Mouse (Mus musculus) limb, embryonic 13.5 days (tissue): ENCODE measurements at regions not wholly inside any gene's neighbourhood (a gene's known extent, or its start where the extent isn't known, plus 50 kb on each side); places are given as distances from the start of the nearest gene placed in this dataset.

ENCODE experiments used
- ATAC-seq: fragments of 200-750 bp; cut with Nextera tagmentation; 2 replicates; pipeline ENCODE4 v1.8.0; 2017; ENCODE audit warnings: low read depth, moderate number of reproducible peaks, moderate TSS enrichment; ENCODE audit not compliant: low FRiP score
- H3K27ac ChIP-seq: fragments of 300-500 bp; sonication (generic); 2 replicates; pipeline ENCODE4 v1.5.1; 2015; ENCODE audit warnings: inconsistent platforms, mild to moderate bottlenecking, moderate library complexity
- H3K27me3 ChIP-seq: fragments of 300-500 bp; sonication (generic); 2 replicates; pipeline ENCODE4 v1.6.1; 2015; ENCODE audit warnings: mild to moderate bottlenecking, inconsistent platforms
- H3K36me3 ChIP-seq: fragments of 300-500 bp; sonication (generic); 2 replicates; pipeline ENCODE4 v1.6.1; 2015; ENCODE audit warnings: inconsistent platforms, mild to moderate bottlenecking, moderate library complexity
- H3K4me1 ChIP-seq: fragments of 300-500 bp; sonication (generic); 2 replicates; pipeline ENCODE4 v1.6.1; 2015; ENCODE audit warnings: inconsistent platforms
- H3K4me2 ChIP-seq: fragments of 300-500 bp; sonication (generic); replicated peaks from 2 replicates; pipeline ENCODE4 v1.6.1; 2015; ENCODE audit warnings: inconsistent platforms, mild to moderate bottlenecking, moderate library complexity
- H3K4me3 ChIP-seq: fragments of 300-500 bp; sonication (generic); 2 replicates; pipeline ENCODE4 v1.5.1; 2015; ENCODE audit warnings: moderate library complexity, mild to moderate bottlenecking, inconsistent platforms
- H3K9ac ChIP-seq: fragments of 300-500 bp; sonication (generic); 2 replicates; pipeline ENCODE4 v1.6.1; 2015; ENCODE audit warnings: mild to moderate bottlenecking, inconsistent platforms
- H3K9me3 ChIP-seq: fragments of 300-500 bp; sonication (generic); 2 replicates; pipeline ENCODE4 v1.6.1; 2016; ENCODE audit warnings: inconsistent platforms
- WGBS: fragments of 180-500 bp; shearing (Covaris S2); methylation state at CpG from one replicate; pipeline ENCODE4 v1.1.7; 2015; 5-methylcytosine and 5-hydroxymethylcytosine counted together

DNA sequence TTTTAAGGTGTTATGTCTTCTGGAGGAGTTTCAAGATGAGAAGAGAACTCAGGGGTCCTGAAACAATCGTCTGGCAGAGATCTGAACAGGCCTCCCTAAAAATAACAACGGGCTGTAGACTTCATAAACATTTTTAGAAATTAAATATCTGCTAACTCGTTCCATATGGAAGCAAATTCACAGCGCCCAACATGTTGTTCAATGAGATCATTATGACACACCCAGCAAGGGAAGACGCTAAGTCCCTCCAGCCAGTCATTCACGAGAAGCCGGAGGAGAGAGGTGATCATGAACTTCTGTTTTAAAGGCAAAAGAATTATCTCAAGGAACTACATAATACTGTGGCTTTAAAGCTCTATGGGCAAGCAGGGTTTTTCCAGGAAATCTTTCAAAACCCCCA lies 334.8 kb downstream of the Efna5 start:
- H3K4me1 ChIP-seq: peaks cover 12% of the 10 kb centered on the region; the same call in 1 of the 2 replicates
- H3K4me2 ChIP-seq: no peak overlapping the region
- H3K9me3 ChIP-seq: no peaks in the 10 kb centered on the region
- 38% methylated on average over 7 of the region's 7 CpGs for WGBS
- peaks cover 26% of the 10 kb centered on the region for H3K27me3 ChIP-seq
- H3K36me3 ChIP-seq: no peaks in the 10 kb centered on the region
- H3K27ac ChIP-seq: no peak overlapping the region
- ATAC-seq: no peak
- H3K4me3 ChIP-seq: no peak overlapping the region
- H3K9ac ChIP-seq: no peak overlapping the region

DNA sequence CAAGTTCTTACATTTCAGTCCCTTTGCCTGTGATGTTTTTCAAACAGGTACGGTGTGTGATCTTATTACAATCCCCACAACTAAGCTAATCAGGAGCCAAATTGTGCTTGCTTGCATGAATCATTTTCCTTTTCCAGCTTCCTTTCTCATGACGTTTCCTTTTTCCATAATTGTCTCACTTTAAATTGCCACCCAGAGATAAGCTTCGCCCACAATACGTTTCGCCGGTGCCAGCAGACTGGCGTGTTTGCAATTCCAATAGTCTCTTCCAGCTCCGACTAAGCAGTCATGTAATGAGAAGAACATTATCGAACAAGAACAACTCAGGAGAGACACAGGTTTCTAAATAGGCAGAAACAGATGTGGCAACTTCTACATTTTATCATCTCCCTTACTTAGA lies 335.8 kb downstream of the Efna5 start:
- no peak for ATAC-seq
- Histone ChIP-seq H3K4me3 (no peak overlapping the region), H3K27me3 (peaks cover 27% of the 10 kb centered on the region), H3K36me3 (no peaks in the 10 kb centered on the region), H3K4me1 (peaks cover 15% of the 10 kb centered on the region), H3K9me3 (no peaks in the 10 kb centered on the region), H3K4me2 (no peak overlapping the region), H3K27ac (no peak overlapping the region), H3K9ac (no peak overlapping the region)
- WGBS: 53% methylated on average over 9 of the region's 9 CpGs

DNA sequence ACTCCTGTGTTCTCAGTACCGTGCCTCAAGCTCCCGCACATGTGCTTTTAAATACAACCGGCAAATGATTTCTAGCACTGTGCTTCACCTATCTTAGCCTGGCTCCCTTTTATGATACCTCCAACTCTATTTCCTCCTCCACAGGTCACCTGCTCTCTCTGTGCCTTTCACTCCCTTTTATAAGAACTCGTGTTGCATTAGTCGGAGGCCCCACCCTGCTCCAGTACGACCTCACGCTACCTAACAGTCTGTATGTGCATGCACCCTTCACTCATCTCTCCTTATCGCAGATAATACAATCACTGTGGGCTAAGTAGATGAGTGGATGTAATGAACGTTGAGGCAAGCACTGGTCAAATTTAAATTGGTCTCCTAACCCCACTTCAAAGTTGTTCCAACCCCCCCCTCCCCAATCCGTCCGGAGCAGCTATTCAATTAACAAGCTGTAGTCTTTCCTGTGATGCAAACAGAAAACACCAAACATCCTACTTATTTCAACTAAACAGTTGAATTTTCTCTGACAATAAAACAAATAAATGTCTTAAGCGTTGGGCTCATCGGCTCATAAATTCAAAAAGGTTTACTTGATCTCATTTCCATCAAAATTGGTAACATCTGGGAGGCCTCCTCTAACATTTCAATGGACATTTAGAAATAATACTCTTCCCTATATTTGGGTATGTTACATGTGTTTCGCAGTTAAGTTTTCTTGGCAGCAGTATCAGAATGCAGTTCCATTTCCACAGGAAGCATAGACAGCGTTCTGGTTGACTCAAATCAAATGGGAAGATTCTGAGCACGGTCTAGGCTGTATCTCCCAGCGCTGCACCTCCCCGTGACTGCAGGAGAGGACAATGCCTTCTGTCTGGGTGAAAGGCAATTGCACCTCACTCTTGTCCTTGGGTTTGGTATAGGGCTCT lies 337.8 kb downstream of the Efna5 start:
- Histone ChIP-seq H3K4me1 (peaks cover 15% of the 10 kb centered on the region), H3K9me3 (no peaks in the 10 kb centered on the region), H3K4me2 (no peak overlapping the region), H3K36me3 (no peaks in the 10 kb centered on the region), H3K27ac (no peak overlapping the region), H3K9ac (no peak overlapping the region), H3K4me3 (no peak overlapping the region), H3K27me3 (peaks cover 41% of the 10 kb centered on the region)
- 53% methylated on average over 18 of the region's 18 CpGs for WGBS
- no peak; the same call in 1 of the 2 replicates for ATAC-seq

DNA sequence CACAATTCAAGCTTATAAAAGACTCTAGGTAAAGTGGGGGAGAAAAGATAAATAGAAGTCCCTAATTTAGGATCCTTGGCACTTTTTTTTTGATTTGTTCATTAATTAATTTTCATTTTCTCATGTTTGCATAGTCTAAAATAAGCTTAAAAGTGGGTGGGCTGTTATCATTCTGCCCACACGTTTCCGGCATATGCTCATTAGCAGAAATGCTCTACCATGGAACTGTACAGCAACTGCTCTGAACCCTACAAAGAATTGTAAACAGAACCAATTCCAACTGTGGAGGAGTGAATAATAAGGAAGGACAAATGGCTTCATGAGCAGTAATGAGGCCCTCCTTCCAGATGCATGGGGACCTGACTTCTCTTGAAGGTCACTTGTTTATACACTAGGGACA lies 351.2 kb downstream of the Efna5 start:
- Histone ChIP-seq H3K4me3 (no peak overlapping the region), H3K4me1 (no peaks in the 10 kb centered on the region), H3K27me3 (no peaks in the 10 kb centered on the region), H3K36me3 (no peaks in the 10 kb centered on the region), H3K4me2 (no peak overlapping the region), H3K27ac (no peak overlapping the region), H3K9ac (no peak overlapping the region), H3K9me3 (no peaks in the 10 kb centered on the region)
- WGBS: 67% methylated on average over 2 of the region's 2 CpGs
- no peak for ATAC-seq

DNA sequence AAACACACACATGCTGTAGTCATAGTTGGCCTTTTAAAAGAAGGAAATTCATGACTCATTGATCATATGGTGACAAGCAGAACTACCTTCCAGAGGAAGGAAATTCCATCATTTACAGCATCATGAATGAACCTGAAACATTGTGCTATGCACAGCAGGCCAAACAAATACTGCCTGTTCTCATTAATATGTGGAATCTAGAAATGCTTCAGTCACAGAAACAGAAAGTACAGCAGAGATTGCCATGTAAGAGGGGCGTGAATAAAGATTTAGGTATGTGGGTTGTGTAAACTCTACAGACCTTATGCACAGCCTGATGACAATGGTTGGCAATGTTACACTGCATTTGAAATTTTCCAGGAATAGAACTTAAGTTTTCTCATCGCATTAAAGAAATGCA lies 353.6 kb downstream of the Efna5 start:
- ATAC-seq: no peak
- H3K9ac ChIP-seq: no peak overlapping the region
- H3K36me3 ChIP-seq: no peaks in the 10 kb centered on the region

DNA sequence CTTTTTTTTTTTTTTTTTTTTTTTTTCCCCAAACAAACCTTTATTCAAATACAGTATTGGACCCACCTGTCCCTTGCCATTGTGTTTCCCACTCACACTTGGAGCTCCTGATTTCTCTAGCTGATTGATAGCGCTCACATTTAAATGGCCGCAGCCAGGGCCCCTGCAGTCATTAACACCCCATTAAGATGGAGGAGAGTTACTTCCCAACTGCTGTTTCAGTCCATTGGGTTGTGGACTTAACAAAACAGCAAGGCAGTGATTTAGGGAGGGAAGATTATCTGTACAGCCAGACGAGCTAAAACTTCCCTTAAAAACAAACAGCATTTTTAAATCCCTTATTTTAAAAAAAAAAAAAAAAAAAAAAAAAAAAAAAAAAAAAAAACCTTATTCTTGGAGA lies 367.5 kb downstream of the Efna5 start:
- Histone ChIP-seq H3K4me3 (no peak overlapping the region), H3K4me2 (no peak overlapping the region), H3K9me3 (no peaks in the 10 kb centered on the region), H3K9ac (no peak overlapping the region), H3K4me1 (0 out of 2 replicates have a peak, but pooled peaks cover 12% of the 10 kb centered on the region), H3K27ac (no peak overlapping the region), H3K36me3 (no peaks in the 10 kb centered on the region), H3K27me3 (peaks cover 18% of the 10 kb centered on the region; the same call in 1 of the 2 replicates)
- ATAC-seq: no peak
- WGBS: 17% methylated on average over 3 of the region's 3 CpGs

More for the DNA sequence above, 353.6 kb downstream of the Efna5 start:
- Histone ChIP-seq H3K9me3 (no peaks in the 10 kb centered on the region), H3K4me2 (no peak overlapping the region), H3K27me3 (no peaks in the 10 kb centered on the region), H3K4me3 (no peak overlapping the region), H3K4me1 (no peaks in the 10 kb centered on the region), H3K27ac (no peak overlapping the region)
- WGBS: 88% methylated on average over 2 of the region's 2 CpGs

DNA sequence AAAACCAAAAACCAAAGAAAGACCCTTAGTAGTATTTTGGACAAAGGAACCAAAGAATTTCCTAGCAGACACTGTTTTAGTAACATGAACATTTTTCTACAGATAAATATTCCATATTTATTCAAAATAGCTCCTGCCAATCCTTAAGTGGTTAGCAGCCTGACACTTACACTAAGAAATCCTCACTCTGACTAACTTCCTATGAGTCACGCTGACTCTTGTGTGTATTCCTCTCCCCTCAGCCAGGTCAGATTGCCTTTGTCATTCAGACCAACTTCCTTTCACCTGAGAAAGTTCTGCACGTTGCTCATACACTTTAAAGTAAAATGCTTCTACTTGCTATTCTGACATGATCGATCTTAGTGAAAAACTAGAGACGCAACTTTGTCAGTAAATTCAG lies 370.9 kb downstream of the Efna5 start:
- H3K4me1 ChIP-seq: peaks cover 7% of the 10 kb centered on the region; the same call in 1 of the 2 replicates
- H3K36me3 ChIP-seq: no peaks in the 10 kb centered on the region
- peaks cover 16% of the 10 kb centered on the region; the same call in 1 of the 2 replicates for H3K27me3 ChIP-seq
- no peaks in the 10 kb centered on the region for H3K9me3 ChIP-seq
- H3K4me3 ChIP-seq: no peak overlapping the region
- no peak for ATAC-seq
- no peak overlapping the region for H3K9ac ChIP-seq
- WGBS: 84% methylated on average over 4 of the region's 4 CpGs
- no peak overlapping the region for H3K4me2 ChIP-seq
- H3K27ac ChIP-seq: no peak overlapping the region

DNA sequence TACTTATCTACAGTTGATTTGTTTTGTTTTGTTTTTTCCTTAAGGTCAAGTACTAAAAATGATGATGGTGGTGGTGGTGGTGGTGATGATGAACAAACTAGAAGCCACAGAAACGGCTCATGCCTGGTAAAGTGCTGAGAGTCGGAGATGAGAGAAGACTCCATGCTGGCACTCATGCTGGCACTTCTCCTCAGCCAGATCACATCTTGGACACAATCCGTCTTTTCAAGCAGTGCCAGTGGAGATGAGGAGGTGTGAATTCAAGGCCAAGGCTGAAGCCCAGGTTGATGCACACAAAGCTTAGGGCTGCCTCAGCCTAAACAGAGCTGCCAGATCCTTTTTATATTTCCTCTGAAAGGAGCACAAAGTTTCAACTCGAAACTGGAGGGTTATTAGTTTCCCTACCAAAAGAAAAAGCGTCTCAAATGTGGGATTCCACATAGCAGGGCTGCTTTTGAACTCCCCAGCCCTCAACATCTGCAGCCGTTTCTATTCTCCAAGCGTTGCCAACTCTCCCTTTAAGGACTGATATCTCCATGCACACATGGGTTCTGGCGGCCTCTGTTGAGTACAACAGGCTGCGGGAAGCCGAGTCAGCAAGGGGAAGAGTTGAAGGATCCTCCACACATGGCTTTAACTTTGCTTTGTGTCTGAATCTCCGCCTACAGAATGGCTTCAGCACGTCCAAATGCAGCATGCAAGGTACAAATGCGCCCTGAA lies 373.2 kb downstream of the Efna5 start:
- no peak overlapping the region for H3K4me2 ChIP-seq
- no peak overlapping the region for H3K4me3 ChIP-seq
- H3K9me3 ChIP-seq: no peaks in the 10 kb centered on the region
- no peak overlapping the region for H3K27ac ChIP-seq
- WGBS: 55% methylated on average over 13 of the region's 13 CpGs
- peaks cover 7% of the 10 kb centered on the region; the same call in 1 of the 2 replicates for H3K4me1 ChIP-seq
- no peak overlapping the region for H3K9ac ChIP-seq
- peak; percentile 72 for ATAC-seq
- H3K36me3 ChIP-seq: no peaks in the 10 kb centered on the region
- H3K27me3 ChIP-seq: peaks cover 22% of the 10 kb centered on the region; the same call in 1 of the 2 replicates

DNA sequence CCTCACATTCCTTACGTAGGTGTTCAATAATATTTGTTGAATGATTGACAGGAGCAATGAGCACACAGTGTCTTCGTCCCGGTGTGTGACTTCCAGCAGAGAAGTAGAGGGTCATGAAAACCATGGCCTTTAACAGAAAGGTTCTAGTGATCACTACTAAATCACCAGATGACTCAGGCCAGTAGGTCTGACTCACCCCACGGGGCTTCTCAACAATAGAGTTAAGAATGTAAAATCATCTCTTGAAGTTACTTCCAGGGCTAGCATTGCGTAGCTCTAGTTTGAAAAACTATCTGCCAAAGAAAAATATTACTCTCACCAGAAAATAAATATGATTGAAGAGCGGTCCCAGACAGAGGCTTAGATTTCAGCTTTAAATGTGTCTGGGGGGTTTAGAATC lies 376.4 kb downstream of the Efna5 start:
- H3K4me3 ChIP-seq: no peak overlapping the region
- 66% methylated on average over 6 of the region's 6 CpGs for WGBS

DNA sequence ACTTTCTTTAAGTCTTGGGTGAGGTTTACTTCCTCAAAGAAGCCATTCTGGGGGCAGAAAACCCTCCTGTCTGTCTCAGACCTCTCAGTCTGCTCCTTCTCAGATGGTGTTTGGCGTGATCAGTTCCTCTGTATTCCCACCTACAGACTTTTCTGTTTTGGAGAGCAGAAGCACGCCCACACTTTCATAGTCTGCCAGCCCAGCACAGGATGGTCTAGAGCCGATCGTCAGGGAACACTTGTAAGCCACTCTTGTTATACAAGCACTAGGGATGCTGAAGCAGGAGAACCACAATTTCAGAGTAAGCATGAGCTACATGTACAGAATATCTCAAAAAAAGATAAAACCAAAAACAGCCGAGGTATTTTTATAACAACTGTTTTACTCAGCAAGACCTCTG lies 410.4 kb downstream of the Efna5 start:
- Histone ChIP-seq H3K27ac (no peak overlapping the region), H3K27me3 (no peaks in the 10 kb centered on the region), H3K4me1 (no peaks in the 10 kb centered on the region), H3K9me3 (no peaks in the 10 kb centered on the region), H3K36me3 (no peaks in the 10 kb centered on the region), H3K4me3 (no peak overlapping the region), H3K4me2 (no peak overlapping the region), H3K9ac (no peak overlapping the region)
- ATAC-seq: no peak
- 77% methylated on average over 5 of the region's 5 CpGs for WGBS

More for the DNA sequence above, 376.4 kb downstream of the Efna5 start:
- no peaks in the 10 kb centered on the region for H3K36me3 ChIP-seq
- H3K4me2 ChIP-seq: no peak overlapping the region
- no peaks in the 10 kb centered on the region; the same call in 1 of the 2 replicates for H3K4me1 ChIP-seq
- H3K27me3 ChIP-seq: peaks cover 11% of the 10 kb centered on the region; the same call in 1 of the 2 replicates
- no peak overlapping the region for H3K9ac ChIP-seq
- ATAC-seq: no peak
- no peaks in the 10 kb centered on the region for H3K9me3 ChIP-seq
- H3K27ac ChIP-seq: no peak overlapping the region

DNA sequence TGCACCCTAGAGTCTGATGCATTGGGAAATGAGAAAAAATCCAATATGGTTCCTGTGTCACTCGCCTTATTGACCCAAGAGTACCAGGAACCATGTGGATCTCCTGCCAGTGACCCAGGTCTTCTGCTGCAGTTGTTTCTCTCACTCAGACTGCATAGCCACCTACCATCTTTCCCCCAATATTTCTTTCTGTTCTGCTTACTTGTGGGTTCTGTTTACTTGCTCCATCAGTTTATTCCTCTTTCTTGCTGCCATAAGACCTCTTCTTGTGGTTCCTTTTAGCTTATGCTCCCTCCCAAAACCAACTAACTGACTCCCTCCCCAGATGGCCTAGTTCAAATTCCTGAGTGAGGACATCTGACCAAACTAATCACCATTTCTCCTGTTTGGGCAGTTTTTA lies 411.8 kb downstream of the Efna5 start:
- H3K9me3 ChIP-seq: no peaks in the 10 kb centered on the region
- no peak overlapping the region for H3K27ac ChIP-seq
- no peaks in the 10 kb centered on the region for H3K4me1 ChIP-seq
- ATAC-seq: no peak
- no peak overlapping the region for H3K9ac ChIP-seq
- H3K4me2 ChIP-seq: no peak overlapping the region
- no peaks in the 10 kb centered on the region for H3K36me3 ChIP-seq
- WGBS: 85% methylated on average over 1 of the region's 1 CpGs
- H3K27me3 ChIP-seq: no peaks in the 10 kb centered on the region
- H3K4me3 ChIP-seq: no peak overlapping the region

DNA sequence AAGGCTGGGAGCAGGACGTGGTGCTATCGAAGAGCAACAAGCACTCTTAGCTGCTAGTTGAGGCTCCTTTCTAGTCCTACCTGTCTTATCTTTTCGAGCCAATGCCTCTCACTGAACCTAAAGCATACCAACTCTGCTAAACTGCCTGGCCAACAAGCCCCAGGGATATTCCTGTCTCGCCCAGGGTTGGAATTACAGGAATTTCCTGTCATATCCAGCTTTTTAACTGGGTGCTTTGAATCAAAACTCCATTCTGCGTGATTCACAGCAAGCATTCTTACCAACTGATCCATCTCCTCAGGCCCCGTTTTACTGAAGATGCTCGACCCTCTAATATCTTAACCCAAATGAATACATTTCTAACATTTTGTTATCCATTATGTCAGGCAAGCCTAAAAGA lies 412.3 kb downstream of the Efna5 start:
- no peak overlapping the region for H3K4me3 ChIP-seq
- WGBS: 66% methylated on average over 7 of the region's 7 CpGs
- H3K36me3 ChIP-seq: no peaks in the 10 kb centered on the region
- no peaks in the 10 kb centered on the region for H3K9me3 ChIP-seq
- H3K9ac ChIP-seq: no peak overlapping the region
- no peaks in the 10 kb centered on the region for H3K27me3 ChIP-seq
- H3K4me2 ChIP-seq: no peak overlapping the region
- H3K4me1 ChIP-seq: no peaks in the 10 kb centered on the region
- no peak for ATAC-seq
- H3K27ac ChIP-seq: no peak overlapping the region
